Mouse (Mus musculus): ENCODE results near the gene Adam23.

- TF ChIP-seq CTCF (IDR thresholded peaks at IDR 0.05) (no peak), EP300 (IDR thresholded peaks at IDR 0.05) (no peak)
Measured at GRCm38 (mm10) chr1:63473272-63473671, 27.6 kb downstream of the Adam23 start.

All from lung, postnatal 0 days (tissue).